Mouse (Mus musculus): Measurements from ENCODE around the gene Myrf.
A peak's percentile ranks its signal among the peaks of the same experiment; 100 is the strongest.
"Not testable (repeated sequence)": the region's sequence is repeated elsewhere in the genome, so short reads cannot be mapped to it uniquely, and the experiment has no call there.

Gene Myrf

GRCm38 (mm10) chr19:10181225-10181624 lies 59.3 kb downstream of the Myrf start:
- DNase-seq (ENCODE audit: low spot score in 2 of 2): no peak

DNA sequence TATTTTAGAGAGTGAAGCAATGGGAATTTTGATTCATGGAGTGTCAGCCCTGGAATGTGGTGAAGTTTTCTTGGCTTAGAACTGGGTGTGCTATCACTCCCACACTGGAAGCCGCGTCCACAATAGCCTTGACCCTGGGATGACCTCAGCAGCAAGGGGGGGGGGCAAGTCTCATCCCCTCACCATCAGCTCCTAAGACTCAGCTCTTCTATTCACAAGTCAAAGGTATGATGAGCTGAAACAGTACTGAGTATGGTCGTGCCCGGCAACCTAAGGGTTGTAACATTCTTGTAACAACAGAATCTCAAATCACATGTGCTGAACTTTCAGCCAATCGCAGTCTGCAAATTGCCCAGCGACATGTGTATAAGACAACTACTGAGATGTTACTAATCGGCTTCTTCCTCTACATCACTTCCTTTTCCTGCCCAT lies 63.6 kb downstream of the Myrf start:
- DNase-seq (ENCODE audit: low spot score in 2 of 2): no peak

- DNase-seq (ENCODE audit: low spot score in 2 of 2): no peak
Measured at GRCm38 (mm10) chr19:10176477-10176876, 64.1 kb downstream of the Myrf start.

GRCm38 (mm10) chr19:10174956-10175355 lies 65.6 kb downstream of the Myrf start:
- no peak for DNase-seq (ENCODE audit: low spot score in 2 of 2)

GRCm38 (mm10) chr19:10173844-10174539 lies 66.6 kb downstream of the Myrf start:
- no peak for DNase-seq (ENCODE audit: low spot score in 2 of 2)

DNA sequence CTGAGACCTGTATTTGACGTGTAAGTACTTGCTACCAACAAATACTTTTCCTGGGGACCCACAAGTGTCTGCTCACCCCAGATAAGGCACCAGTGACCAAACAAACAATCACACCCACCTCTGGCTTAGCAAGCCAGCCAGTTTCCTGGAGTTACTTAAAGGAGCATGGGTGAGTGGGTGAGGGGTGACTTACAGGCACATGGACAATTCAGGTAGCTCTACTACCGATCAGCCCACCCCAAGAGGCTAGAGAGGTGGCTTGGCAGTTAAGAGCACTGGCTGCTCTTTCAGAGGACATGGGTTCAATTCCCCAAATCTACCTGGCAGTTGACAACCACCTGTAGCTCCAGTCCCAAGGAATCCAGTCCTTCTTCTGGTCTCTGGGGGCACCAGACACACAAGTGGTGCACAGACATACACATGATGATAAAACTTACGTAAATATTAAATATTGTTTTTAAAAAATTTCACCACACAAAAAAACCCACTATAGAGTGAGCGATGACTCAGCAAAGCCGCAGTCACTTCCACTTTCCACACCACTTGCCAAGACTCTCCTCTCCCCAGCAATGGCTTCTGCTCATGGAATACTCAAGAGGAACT lies 67.3 kb downstream of the Myrf start:
- DNase-seq (ENCODE audit: low spot score in 2 of 2): peak in 1 of 2 experiments; percentile 31

GRCm38 (mm10) chr19:10171846-10172245 lies 68.7 kb downstream of the Myrf start:
- no peak for DNase-seq (ENCODE audit: low spot score in 2 of 2)

DNA sequence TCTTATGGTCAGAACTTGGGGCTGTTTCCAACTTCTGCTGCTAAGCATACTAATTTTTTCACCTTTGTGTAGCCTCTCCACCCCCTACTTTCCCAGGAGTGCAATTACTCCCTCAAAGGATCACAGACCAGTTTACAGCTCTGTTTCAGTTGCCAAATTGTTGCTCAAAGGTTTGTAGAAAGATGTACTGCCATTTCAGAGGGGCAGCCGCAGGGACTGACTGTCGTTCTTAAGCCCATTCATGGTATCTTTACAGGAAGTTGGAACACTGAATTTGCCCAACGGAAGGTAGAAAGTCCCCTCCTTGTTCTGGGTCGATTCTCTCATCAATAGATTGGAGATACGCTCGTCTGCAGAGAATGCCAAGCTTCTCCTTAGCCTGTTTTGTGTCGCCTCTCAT lies 69.2 kb downstream of the Myrf start:
- DNase-seq (ENCODE audit: low spot score in 2 of 2): no peak

GRCm38 (mm10) chr19:10170466-10170865 lies 70.1 kb downstream of the Myrf start:
- no peak for DNase-seq (ENCODE audit: low spot score in 2 of 2)

DNA sequence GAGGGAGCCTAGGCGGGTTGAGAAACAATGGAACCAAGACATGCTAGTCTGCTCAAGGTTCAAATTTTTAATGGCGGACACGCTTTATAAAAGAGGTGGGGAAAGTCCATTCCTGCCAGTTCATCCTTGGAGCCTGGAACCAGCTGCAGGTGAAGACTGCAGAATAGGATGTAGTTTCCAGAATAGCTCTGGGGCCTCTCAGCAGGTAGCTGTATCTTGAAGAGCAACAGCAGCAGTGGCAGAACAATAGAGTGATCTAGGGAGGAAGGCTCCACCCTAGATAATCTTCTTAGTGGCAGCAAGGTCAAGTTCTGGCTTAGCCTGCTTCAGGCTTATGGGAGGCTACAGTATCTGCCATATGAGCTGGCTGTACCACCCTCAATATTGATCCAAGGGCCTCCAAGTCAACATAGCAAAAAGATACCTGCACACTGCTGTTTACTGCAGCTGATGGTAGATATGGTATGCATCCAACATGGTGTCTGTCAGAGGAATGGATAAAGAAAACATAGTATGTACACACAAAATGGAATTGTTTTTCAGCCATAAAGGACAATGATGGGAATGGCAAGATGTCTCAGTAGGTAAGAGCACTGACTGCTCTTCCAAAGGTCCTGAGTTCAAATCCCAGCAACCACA lies 70.7 kb downstream of the Myrf start:
- not testable (repeated sequence) for DNase-seq (ENCODE audit: low spot score in 2 of 2)

- no peak for DNase-seq (ENCODE audit: low spot score in 2 of 2)
Measured at GRCm38 (mm10) chr19:10169179-10169578, 71.4 kb downstream of the Myrf start.

- no peak for DNase-seq (ENCODE audit: low spot score in 2 of 2)
Measured at GRCm38 (mm10) chr19:10168441-10168840, 72.1 kb downstream of the Myrf start.

GRCm38 (mm10) chr19:10167951-10168350 lies 72.6 kb downstream of the Myrf start:
- DNase-seq (ENCODE audit: low spot score in 2 of 2): no peak

GRCm38 (mm10) chr19:10167112-10167511 lies 73.4 kb downstream of the Myrf start:
- no peak for DNase-seq (ENCODE audit: low spot score in 2 of 2)

- DNase-seq (ENCODE audit: low spot score in 2 of 2): not testable (repeated sequence)
Measured at GRCm38 (mm10) chr19:10165928-10166327, 74.6 kb downstream of the Myrf start.

GRCm38 (mm10) chr19:10163896-10164295 lies 76.7 kb downstream of the Myrf start:
- DNase-seq (ENCODE audit: low spot score in 2 of 2): no peak

Data from spleen, postnatal 14 days (tissue).